Mouse (Mus musculus): ENCODE data around the gene Vmn2r60.
"Not testable (repeated sequence)": the region's sequence is repeated elsewhere in the genome, so short reads cannot be mapped to it uniquely, and the experiment has no call there.

Vmn2r60 gene

DNA sequence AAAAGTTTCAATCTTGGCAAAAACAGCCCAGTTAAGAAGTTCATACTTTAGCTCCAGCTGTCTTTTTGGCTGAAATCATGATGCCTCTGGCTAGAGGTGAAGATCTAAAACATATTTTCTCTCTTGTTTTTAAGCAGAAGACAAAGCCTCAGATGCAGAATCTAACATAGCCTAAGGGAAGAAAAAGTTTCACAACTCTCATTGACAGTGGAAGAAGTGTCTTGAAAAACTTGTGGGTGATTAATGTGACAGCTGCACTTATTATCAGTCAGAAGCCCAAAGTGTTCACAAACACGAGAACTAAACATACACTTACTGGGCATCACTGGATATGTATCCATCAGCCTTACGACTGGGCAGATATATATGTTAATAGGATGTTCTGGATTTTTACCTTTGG is at the start of gene Vmn2r60:
Gene Vmn2r60, plus strand, starts transcription at position 301 of the 400 bp plus-strand sequence.
- CTCF ChIA-PET: no interaction called here
- POLR2A ChIA-PET: no interaction called here

DNA sequence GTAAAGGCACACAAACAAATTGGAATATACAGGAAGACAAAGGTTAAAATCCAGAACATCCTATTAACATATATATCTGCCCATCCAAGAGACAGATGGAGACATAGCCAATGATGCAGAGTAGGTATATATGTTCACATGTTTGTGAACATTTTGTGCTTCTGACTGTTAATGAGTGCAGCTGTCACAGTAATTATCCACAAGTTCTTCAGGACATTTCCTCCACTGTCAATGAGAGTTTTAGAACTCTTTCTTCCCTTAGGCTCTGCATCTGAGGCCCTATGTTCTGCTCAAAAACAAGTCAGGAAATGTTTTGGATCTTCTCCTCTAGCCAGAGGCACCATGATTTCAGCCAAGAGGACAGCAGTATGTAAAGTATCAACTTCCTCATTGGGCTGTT is 48.6 kb upstream of the Vmn2r60 start, which contains the start of gene Vmn2r59:
Gene Vmn2r59, minus strand, starts transcription at position 101 of the 400 bp plus-strand sequence.
- CTCF ChIA-PET: no interaction called here

DNA sequence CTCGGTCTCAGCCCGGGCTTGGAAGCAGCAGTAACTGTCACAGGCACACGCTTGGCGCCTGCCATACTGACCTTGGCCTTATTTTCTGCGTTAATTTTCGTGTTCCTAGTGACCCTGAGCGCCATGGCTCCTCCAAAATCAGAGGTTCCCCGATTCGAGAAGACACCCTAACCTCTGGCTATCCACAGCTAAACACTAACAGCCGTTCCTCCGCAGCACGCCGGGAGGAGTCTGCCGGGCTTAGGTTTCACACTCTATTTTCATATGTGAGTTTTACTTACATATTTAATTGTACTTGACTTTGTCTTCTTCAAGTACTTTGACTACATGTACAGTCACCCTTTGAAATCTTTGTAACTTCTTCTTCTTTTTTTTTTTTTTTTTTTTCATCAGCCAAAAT is 509 bp upstream of the Vmn2r60 start:
- POLR2A ChIA-PET, CTCF ChIA-PET: not testable (repeated sequence)

More for the DNA sequence above, 48.6 kb upstream of the Vmn2r60 start, which contains the start of gene Vmn2r59:
- POLR2A ChIA-PET: no interaction called here
